Mouse (Mus musculus): ENCODE results near the gene Fcgr4. TPM values are rescaled to one million over a fixed set of nuclear protein-coding genes. Genes with fewer than 3 reads are reported as not detected.
"Not testable (repeated sequence)": the region's sequence is repeated elsewhere in the genome, so short reads cannot be mapped to it uniquely, and the experiment has no call there.

Gene Fcgr4
- polyA plus RNA-seq, 1 experiment from 2014 or later: 1.1 TPM

- H3K36me3 ChIP-seq; H3K9me3 ChIP-seq; H3K9ac ChIP-seq; H3K27ac ChIP-seq; H3K4me2 ChIP-seq; ATAC-seq (ENCODE audit: insufficient number of reproducible peaks, low FRiP score, low TSS enrichment, low read depth); H3K4me3 ChIP-seq; H3K4me1 ChIP-seq: not testable (repeated sequence)
- WGBS: 71% methylated on average over 5 of the region's 5 CpGs
- H3K27me3 ChIP-seq: peaks cover 26% of the 10 kb centered on the region
Observed at GRCm38 (mm10) chr1:171076176-171076575, 57.5 kb downstream of the Fcgr4 start.

- not testable (repeated sequence) for H3K9ac ChIP-seq; H3K4me3 ChIP-seq; H3K4me1 ChIP-seq; H3K9me3 ChIP-seq; H3K27ac ChIP-seq; H3K4me2 ChIP-seq; H3K36me3 ChIP-seq; ATAC-seq (ENCODE audit: insufficient number of reproducible peaks, low FRiP score, low TSS enrichment, low read depth)
- peaks cover 34% of the 10 kb centered on the region for H3K27me3 ChIP-seq
- 37% methylated on average over 5 of the region's 5 CpGs for WGBS
Observed at GRCm38 (mm10) chr1:171077192-171077591, 58.5 kb downstream of the Fcgr4 start.

GRCm38 (mm10) chr1:171077955-171078354 is 59.2 kb downstream of the Fcgr4 start:
- peaks cover 34% of the 10 kb centered on the region for H3K27me3 ChIP-seq

GRCm38 (mm10) chr1:171078419-171078818 is 59.7 kb downstream of the Fcgr4 start:
- Histone ChIP-seq H3K4me2 (peak overlapping the region; percentile 35), H3K27me3 (peaks cover 34% of the 10 kb centered on the region)
- not testable (repeated sequence) for H3K4me1 ChIP-seq; ATAC-seq (ENCODE audit: insufficient number of reproducible peaks, low FRiP score, low TSS enrichment, low read depth); H3K27ac ChIP-seq; H3K4me3 ChIP-seq; H3K9me3 ChIP-seq; H3K36me3 ChIP-seq; H3K9ac ChIP-seq
- 18% methylated on average over 12 of the region's 12 CpGs for WGBS

More at GRCm38 (mm10) chr1:171077955-171078354, 59.2 kb downstream of the Fcgr4 start:
- H3K9me3 ChIP-seq, H3K27ac ChIP-seq, H3K9ac ChIP-seq, H3K4me1 ChIP-seq, H3K36me3 ChIP-seq: not testable (repeated sequence)
- 4% methylated on average over 17 of the region's 27 CpGs for WGBS
- ATAC-seq (ENCODE audit: insufficient number of reproducible peaks, low FRiP score, low TSS enrichment, low read depth): peak; percentile 19; the same call in 1 of the 2 replicates
- peak overlapping the region; percentile 35 for H3K4me2 ChIP-seq
- peak overlapping the region; percentile 23; the same call in 1 of the 2 replicates for H3K4me3 ChIP-seq

- not testable (repeated sequence) for H3K4me2 ChIP-seq, H3K27ac ChIP-seq, H3K36me3 ChIP-seq, H3K4me1 ChIP-seq, H3K9ac ChIP-seq, H3K4me3 ChIP-seq, H3K9me3 ChIP-seq
- WGBS: 0% methylated on average over 1 of the region's 35 CpGs
- peaks cover 27% of the 10 kb centered on the region for H3K27me3 ChIP-seq
- ATAC-seq (ENCODE audit: insufficient number of reproducible peaks, low FRiP score, low TSS enrichment, low read depth): peak; percentile 42
Observed at GRCm38 (mm10) chr1:171079345-171079744, 60.6 kb downstream of the Fcgr4 start.

Small RNA genes lying within 50 kb of the gene (microRNA-seq; reads per million reads assigned to microRNA genes)
- gene Gm27552 (not detected), gene Mir6546 (2.0 reads per million, percentile 1 among the genes with 10 or more reads in this experiment)

Other genes starting within 250 kb of the Fcgr4 start
- gene Atf6, start 151.1 kb upstream of the Fcgr4 start, polyA plus RNA-seq (2015; fragmentation: Nextera tagmentation; extraction: Ambion mirVana): 8.3 and 8.6 TPM in 2 replicates
- gene Gm26620, start 133.9 kb upstream of the Fcgr4 start, polyA plus RNA-seq (2015; fragmentation: Nextera tagmentation; extraction: Ambion mirVana): 0.43 and 0.76 TPM in 2 replicates
- 44.5 and 48.3 TPM in 2 replicates for gene Dusp12, start 133.4 kb upstream of the Fcgr4 start, polyA plus RNA-seq (2015; fragmentation: Nextera tagmentation; extraction: Ambion mirVana)
- gene Fcrlb, start 106.0 kb upstream of the Fcgr4 start, polyA plus RNA-seq (2015; fragmentation: Nextera tagmentation; extraction: Ambion mirVana): 0.14 and 0.15 TPM in 2 replicates
- gene Fcrla, start 91.3 kb upstream of the Fcgr4 start, polyA plus RNA-seq (2015; fragmentation: Nextera tagmentation; extraction: Ambion mirVana): 0.22 TPM in 1 of 2 replicates, not detected in the other
- gene Fcgr2b, start 42.4 kb upstream of the Fcgr4 start, polyA plus RNA-seq (2015; fragmentation: Nextera tagmentation; extraction: Ambion mirVana): 3.2 and 3.8 TPM in 2 replicates
- 25.9 and 32.2 TPM in 2 replicates for gene Fcgr3, start 46.0 kb downstream of the Fcgr4 start, polyA plus RNA-seq (2015; fragmentation: Nextera tagmentation; extraction: Ambion mirVana)
- 1.1 and 2.2 TPM in 2 replicates for gene Cfap126, start 95.0 kb downstream of the Fcgr4 start, polyA plus RNA-seq (2015; fragmentation: Nextera tagmentation; extraction: Ambion mirVana)
- 235 and 256 TPM in 2 replicates for gene Sdhc, start 131.7 kb downstream of the Fcgr4 start, polyA plus RNA-seq (2015; fragmentation: Nextera tagmentation; extraction: Ambion mirVana)
- 6.8 and 9.3 TPM in 2 replicates for gene Mpz, start 131.8 kb downstream of the Fcgr4 start, polyA plus RNA-seq (2015; fragmentation: Nextera tagmentation; extraction: Ambion mirVana)
- gene Pcp4l1, start 177.3 kb downstream of the Fcgr4 start, polyA plus RNA-seq (2015; fragmentation: Nextera tagmentation; extraction: Ambion mirVana): 5.8 and 7.1 TPM in 2 replicates
- gene Nr1i3, start 195.1 kb downstream of the Fcgr4 start, polyA plus RNA-seq (2015; fragmentation: Nextera tagmentation; extraction: Ambion mirVana): 0.11 and 0.33 TPM in 2 replicates
- 29.8 and 32.7 TPM in 2 replicates for gene Tomm40l, start 203.6 kb downstream of the Fcgr4 start, polyA plus RNA-seq (2015; fragmentation: Nextera tagmentation; extraction: Ambion mirVana)
- 3.6 and 17.5 TPM in 2 replicates for gene Apoa2, start 206.1 kb downstream of the Fcgr4 start, polyA plus RNA-seq (2015; fragmentation: Nextera tagmentation; extraction: Ambion mirVana)
- 94.7 and 98.6 TPM in 2 replicates for gene Fcer1g, start 215.4 kb downstream of the Fcgr4 start, polyA plus RNA-seq (2015; fragmentation: Nextera tagmentation; extraction: Ambion mirVana)
- 17.6 and 19.4 TPM in 2 replicates for gene Adamts4, start 231.5 kb downstream of the Fcgr4 start, polyA plus RNA-seq (2015; fragmentation: Nextera tagmentation; extraction: Ambion mirVana)
- gene Ndufs2, start 232.5 kb downstream of the Fcgr4 start, polyA plus RNA-seq (2015; fragmentation: Nextera tagmentation; extraction: Ambion mirVana): 217 and 252 TPM in 2 replicates